Mouse (Mus musculus) midbrain, embryonic 15.5 days (tissue): ENCODE data around the gene Tbx10. TPM values are rescaled to one million over a fixed set of nuclear protein-coding genes. Genes with fewer than 3 reads are reported as not detected.
A peak's percentile ranks its signal among the peaks of the same experiment; 100 is the strongest.
"Not testable (repeated sequence)": the region's sequence is repeated elsewhere in the genome, so short reads cannot be mapped to it uniquely, and the experiment has no call there.

Source experiments
- ATAC-seq: fragments of 200-750 bp; cut with Nextera tagmentation; replicated peaks from 2 replicates; pipeline ENCODE4 v1.8.0; 2017; ENCODE audit warnings: moderate TSS enrichment
- H3K27ac ChIP-seq: fragments of 300-500 bp; sonication (generic); 2 replicates; pipeline ENCODE4 v1.5.1; 2015; ENCODE audit warnings: mild to moderate bottlenecking, inconsistent platforms
- H3K27me3 ChIP-seq: fragments of 300-500 bp; sonication (generic); replicated peaks from 2 replicates; pipeline ENCODE4 v1.6.1; 2015; ENCODE audit warnings: inconsistent platforms
- H3K36me3 ChIP-seq: fragments of 300-500 bp; sonication (generic); replicated peaks from 2 replicates; pipeline ENCODE4 v1.6.1; 2015; ENCODE audit warnings: inconsistent platforms
- H3K4me1 ChIP-seq: fragments of 300-500 bp; sonication (generic); 2 replicates; pipeline ENCODE4 v1.6.1; 2015; ENCODE audit warnings: inconsistent platforms
- H3K4me2 ChIP-seq: fragments of 300-500 bp; sonication (generic); 2 replicates; pipeline ENCODE4 v1.6.1; 2015; ENCODE audit warnings: inconsistent platforms, mild to moderate bottlenecking, moderate library complexity
- H3K4me3 ChIP-seq: fragments of 300-500 bp; sonication (generic); 2 replicates; pipeline ENCODE4 v1.5.1; 2015; ENCODE audit warnings: mild to moderate bottlenecking, inconsistent platforms
- H3K9ac ChIP-seq: fragments of 300-500 bp; sonication (generic); 2 replicates; pipeline ENCODE4 v1.6.1; 2015; ENCODE audit warnings: mild to moderate bottlenecking, inconsistent platforms
- H3K9me3 ChIP-seq: fragments of 300-500 bp; sonication (generic); 2 replicates; pipeline ENCODE4 v1.6.1; 2016; ENCODE audit warnings: inconsistent platforms
- WGBS: fragments of 180-500 bp; shearing (Covaris S2); methylation state at CpG from one replicate; pipeline ENCODE4 v1.1.7; 2015; ENCODE audit warnings: mixed read lengths; 5-methylcytosine and 5-hydroxymethylcytosine counted together
- polyA plus RNA-seq: library from polyadenylated mRNA; unstranded; fragments of >200 nt; fragmentation: Nextera tagmentation; extraction: Ambion mirVana; gene quantifications from 2 replicates; pipeline ENCODE4 v1.2.1, GENCODE M21; 2015

Tbx10 gene
- polyA plus RNA-seq: not detected in 2 replicates

DNA sequence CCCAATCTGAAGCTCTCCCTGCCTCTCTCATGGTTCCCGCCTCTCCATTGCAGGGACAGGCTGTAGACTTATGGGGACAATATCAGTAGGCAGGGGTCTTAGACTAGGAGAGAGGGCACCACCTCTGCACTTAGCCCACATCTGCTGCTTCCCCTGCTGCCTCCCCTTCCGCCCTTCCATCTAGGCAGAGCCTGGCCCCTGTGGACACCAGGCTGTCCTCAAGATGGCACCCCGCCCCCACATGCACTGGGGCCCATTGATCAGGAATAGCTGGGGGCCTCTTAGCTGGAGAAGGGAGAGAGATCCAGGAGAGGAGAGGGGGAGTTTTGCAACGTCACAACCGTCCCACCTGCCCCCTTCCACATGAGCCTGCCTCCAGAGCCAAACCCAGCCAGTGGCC, at the start of gene Tbx10:
TSS of gene Tbx10 (plus strand) at position 337 of the 400 bp plus-strand sequence.
- peaks cover 2% of the 10 kb centered on the region; the same call in 1 of the 2 replicates for H3K27me3 ChIP-seq
- no peak within 1 kb of the TSS for H3K4me3 ChIP-seq
- H3K27ac ChIP-seq: no peak within 1 kb of the TSS
- H3K4me1 ChIP-seq: no peaks in the 10 kb centered on the region
- 52% methylated on average over 5 of the region's 5 CpGs for WGBS
- ATAC-seq: no peak
- H3K36me3 ChIP-seq: no peaks in the 10 kb centered on the region
- no peak within 1 kb of the TSS for H3K9ac ChIP-seq
- H3K9me3 ChIP-seq: no peaks in the 10 kb centered on the region
- H3K4me2 ChIP-seq: no peak within 1 kb of the TSS

DNA sequence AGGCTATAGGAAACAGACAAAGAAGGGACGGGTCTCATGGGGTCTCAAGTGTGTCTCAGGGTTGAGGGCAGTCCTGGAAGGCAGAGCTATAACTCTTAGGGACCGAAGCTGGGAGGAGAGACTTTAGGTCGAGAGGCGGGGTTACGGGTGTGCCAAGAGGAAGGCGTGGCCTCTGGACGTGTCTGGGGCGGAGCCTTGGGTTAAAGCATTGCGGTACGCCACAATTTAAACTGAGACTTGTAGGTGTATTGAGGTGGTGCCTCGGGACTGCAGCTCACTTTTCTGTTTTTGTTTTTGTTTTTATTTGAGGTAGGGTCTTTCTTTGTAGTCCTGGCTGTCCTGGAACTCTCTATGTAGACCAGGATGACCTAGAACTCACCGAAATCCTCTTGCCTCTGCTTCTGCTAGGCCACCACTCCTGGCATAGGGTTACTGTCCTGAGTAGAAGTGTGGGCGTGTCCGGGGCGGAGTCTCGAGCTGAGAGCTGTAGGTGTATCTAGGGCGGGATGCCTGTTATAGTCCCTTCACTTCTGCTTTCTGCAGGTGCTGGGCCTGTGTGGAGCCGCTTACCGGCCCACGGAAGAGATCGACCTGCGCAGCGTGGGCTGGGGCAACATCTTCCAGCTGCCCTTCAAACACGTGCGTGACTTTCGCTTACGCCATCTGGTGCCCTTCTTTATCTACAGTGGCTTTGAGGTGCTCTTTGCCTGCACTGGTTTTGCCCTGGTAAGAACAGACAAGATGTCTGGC, 49.4 kb upstream of the Tbx10 start:
- no peak for ATAC-seq
- peak overlapping the region; percentile 3; the same call in 1 of the 2 replicates for H3K4me2 ChIP-seq

GRCm38 (mm10) chr19:3945872-3946564, 46.5 kb upstream of the Tbx10 start:
- Histone ChIP-seq H3K4me3 (no peak overlapping the region), H3K9ac (no peak overlapping the region), H3K36me3 (no peaks in the 10 kb centered on the region), H3K4me1 (no peaks in the 10 kb centered on the region), H3K9me3 (no peaks in the 10 kb centered on the region), H3K27me3 (0 out of 2 replicates have a peak, but pooled peaks cover 3% of the 10 kb centered on the region), H3K27ac (no peak overlapping the region), H3K4me2 (no peak overlapping the region)
- no peak for ATAC-seq
- 37% methylated on average over 10 of the region's 10 CpGs for WGBS

More for the DNA sequence above, 49.4 kb upstream of the Tbx10 start:
- Histone ChIP-seq H3K4me3 (no peak overlapping the region), H3K4me1 (no peaks in the 10 kb centered on the region), H3K27ac (no peak overlapping the region), H3K36me3 (no peaks in the 10 kb centered on the region), H3K9ac (no peak overlapping the region), H3K27me3 (0 out of 2 replicates have a peak, but pooled peaks cover 3% of the 10 kb centered on the region), H3K9me3 (no peaks in the 10 kb centered on the region)
- WGBS: 26% methylated on average over 27 of the region's 27 CpGs

- Histone ChIP-seq H3K27me3 (0 out of 2 replicates have a peak, but pooled peaks cover 3% of the 10 kb centered on the region), H3K4me1 (no peaks in the 10 kb centered on the region), H3K4me2 (no peak overlapping the region), H3K36me3 (no peaks in the 10 kb centered on the region), H3K9me3 (no peaks in the 10 kb centered on the region), H3K9ac (no peak overlapping the region), H3K4me3 (no peak overlapping the region), H3K27ac (no peak overlapping the region)
- WGBS: 24% methylated on average over 2 of the region's 2 CpGs
- ATAC-seq: peak; percentile 72; the same call in 1 of the 2 replicates
Measured at GRCm38 (mm10) chr19:3946715-3947114, 45.8 kb upstream of the Tbx10 start.

- Histone ChIP-seq H3K4me1 (no peaks in the 10 kb centered on the region), H3K27ac (no peak overlapping the region), H3K4me3 (no peak overlapping the region), H3K4me2 (no peak overlapping the region), H3K36me3 (no peaks in the 10 kb centered on the region), H3K9ac (no peak overlapping the region), H3K27me3 (0 out of 2 replicates have a peak, but pooled peaks cover 3% of the 10 kb centered on the region), H3K9me3 (no peaks in the 10 kb centered on the region)
- ATAC-seq: no peak
- WGBS: 72% methylated on average over 3 of the region's 3 CpGs
Measured at GRCm38 (mm10) chr19:3947813-3948212, 44.7 kb upstream of the Tbx10 start.

DNA sequence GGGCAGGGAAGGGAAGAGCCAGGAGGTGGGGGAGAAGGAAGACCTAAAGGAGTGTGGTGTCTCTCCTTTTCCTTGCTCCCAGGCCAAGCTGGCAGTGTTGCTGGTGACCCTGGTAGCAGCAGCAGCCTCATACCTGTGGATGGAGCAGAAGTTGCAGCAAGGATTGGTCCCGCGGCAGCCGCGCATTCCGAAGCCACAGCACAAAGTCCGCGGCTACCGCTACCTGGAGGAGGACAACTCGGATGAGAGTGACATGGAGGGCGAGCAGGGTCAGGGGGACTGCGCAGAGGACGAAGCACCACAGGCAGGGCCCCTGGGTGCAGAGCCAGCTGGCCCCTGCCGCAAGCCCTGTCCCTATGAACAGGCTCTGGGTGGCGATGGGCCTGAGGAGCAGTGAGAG, 44.0 kb upstream of the Tbx10 start:
- 75% methylated on average over 14 of the region's 14 CpGs for WGBS
- no peak overlapping the region for H3K9ac ChIP-seq
- no peaks in the 10 kb centered on the region for H3K36me3 ChIP-seq
- no peaks in the 10 kb centered on the region for H3K9me3 ChIP-seq
- no peak for ATAC-seq
- no peak overlapping the region for H3K4me2 ChIP-seq
- H3K27me3 ChIP-seq: 0 out of 2 replicates have a peak, but pooled peaks cover 3% of the 10 kb centered on the region
- H3K4me1 ChIP-seq: no peaks in the 10 kb centered on the region
- H3K4me3 ChIP-seq: no peak overlapping the region
- H3K27ac ChIP-seq: no peak overlapping the region

GRCm38 (mm10) chr19:3950331-3950730, 42.2 kb upstream of the Tbx10 start:
- no peak for ATAC-seq
- H3K27me3 ChIP-seq: no peaks in the 10 kb centered on the region
- WGBS: 88% methylated on average over 3 of the region's 3 CpGs

DNA sequence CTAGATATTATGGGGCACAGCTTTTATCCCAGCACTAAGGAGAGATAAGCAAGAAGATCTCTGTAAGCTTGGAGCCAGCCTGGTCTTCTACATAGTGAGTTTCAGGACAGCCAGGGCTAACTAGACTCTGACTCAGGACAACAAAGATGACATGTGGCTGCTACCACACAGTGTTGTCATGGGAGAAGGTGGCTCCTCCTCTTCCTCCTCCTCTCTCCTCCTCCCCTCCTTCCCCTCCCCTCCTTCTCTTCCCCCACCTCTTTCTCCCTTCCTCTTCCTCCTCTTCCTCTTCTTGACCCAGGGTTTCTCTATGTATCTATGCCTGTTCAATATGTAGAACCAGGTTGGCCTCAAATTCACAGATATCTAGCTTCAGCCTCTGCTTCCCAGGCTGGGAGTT, 41.1 kb upstream of the Tbx10 start:
- H3K27ac ChIP-seq: no peak overlapping the region
- H3K27me3 ChIP-seq: no peaks in the 10 kb centered on the region
- no peaks in the 10 kb centered on the region for H3K4me1 ChIP-seq
- no peak overlapping the region for H3K4me3 ChIP-seq
- H3K4me2 ChIP-seq: no peak overlapping the region
- no peak for ATAC-seq
- H3K9me3 ChIP-seq: no peaks in the 10 kb centered on the region
- no peak overlapping the region for H3K9ac ChIP-seq
- H3K36me3 ChIP-seq: no peaks in the 10 kb centered on the region

More at GRCm38 (mm10) chr19:3950331-3950730, 42.2 kb upstream of the Tbx10 start:
- Histone ChIP-seq H3K9me3 (no peaks in the 10 kb centered on the region), H3K9ac (no peak overlapping the region), H3K4me1 (no peaks in the 10 kb centered on the region), H3K4me3 (no peak overlapping the region), H3K36me3 (no peaks in the 10 kb centered on the region), H3K4me2 (no peak overlapping the region), H3K27ac (no peak overlapping the region)

DNA sequence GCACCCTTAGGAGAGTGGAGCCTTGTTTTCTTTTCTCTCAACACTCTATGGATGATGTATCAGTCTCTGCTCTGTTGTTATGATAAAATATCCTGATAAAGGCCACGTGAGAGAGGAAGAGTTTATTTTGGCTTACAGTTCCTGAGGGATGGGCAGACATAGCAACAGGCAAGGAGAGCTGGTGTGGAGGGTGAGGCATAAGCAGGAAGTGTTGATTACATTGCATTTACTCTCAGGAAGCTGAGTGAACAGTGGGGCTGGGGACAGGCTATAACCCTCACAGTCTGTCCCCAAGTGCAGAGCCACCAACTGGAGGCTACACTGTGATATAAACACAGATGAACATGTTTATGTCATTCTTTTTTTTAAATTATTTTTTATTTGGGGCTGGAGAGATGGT, 40.5 kb upstream of the Tbx10 start:
- no peak overlapping the region for H3K4me3 ChIP-seq
- H3K36me3 ChIP-seq: no peaks in the 10 kb centered on the region
- no peak overlapping the region for H3K9ac ChIP-seq
- ATAC-seq: no peak
- WGBS: 36% methylated on average over 1 of the region's 1 CpGs
- no peaks in the 10 kb centered on the region for H3K27me3 ChIP-seq
- H3K4me2 ChIP-seq: no peak overlapping the region
- H3K27ac ChIP-seq: no peak overlapping the region
- H3K9me3 ChIP-seq: no peaks in the 10 kb centered on the region
- H3K4me1 ChIP-seq: no peaks in the 10 kb centered on the region

- Histone ChIP-seq H3K9me3 (no peaks in the 10 kb centered on the region), H3K9ac (no peak overlapping the region), H3K4me2 (no peak overlapping the region), H3K36me3 (no peaks in the 10 kb centered on the region), H3K4me3 (no peak overlapping the region), H3K27ac (no peak overlapping the region), H3K4me1 (no peaks in the 10 kb centered on the region), H3K27me3 (no peaks in the 10 kb centered on the region)
- no peak for ATAC-seq
- 81% methylated on average over 3 of the region's 3 CpGs for WGBS
Measured at GRCm38 (mm10) chr19:3955033-3955432, 37.5 kb upstream of the Tbx10 start.

GRCm38 (mm10) chr19:3955804-3956203, 36.7 kb upstream of the Tbx10 start:
- Histone ChIP-seq H3K27me3 (no peaks in the 10 kb centered on the region), H3K27ac (no peak overlapping the region), H3K36me3 (no peaks in the 10 kb centered on the region), H3K9ac (no peak overlapping the region), H3K9me3 (no peaks in the 10 kb centered on the region), H3K4me2 (no peak overlapping the region), H3K4me3 (no peak overlapping the region), H3K4me1 (no peaks in the 10 kb centered on the region)
- WGBS: 58% methylated on average over 4 of the region's 4 CpGs
- ATAC-seq: no peak

- 74% methylated on average over 5 of the region's 5 CpGs for WGBS
- H3K4me1 ChIP-seq, ATAC-seq, H3K27ac ChIP-seq, H3K4me2 ChIP-seq, H3K27me3 ChIP-seq, H3K36me3 ChIP-seq, H3K9ac ChIP-seq, H3K9me3 ChIP-seq, H3K4me3 ChIP-seq: not testable (repeated sequence)
Measured at GRCm38 (mm10) chr19:3957296-3958036, 35.1 kb upstream of the Tbx10 start.
